Mouse (Mus musculus): Measurements from ENCODE around the gene Cpne6.

Cpne6 gene

GRCm38 (mm10) chr14:55496761-55497448, 13.3 kb upstream of the Cpne6 start:
- in situ Hi-C loops (cut with MboI, MseI): loop anchor here (10.0 kb wide), 1 partner anchor 1078 kb away; the partner anchor contains the start of genes Cenpj and Parp4

- in situ Hi-C loops (cut with MboI, MseI): loop anchor here (10.0 kb wide), 1 partner anchor 1077 kb away; the partner anchor contains the start of genes Cenpj and Parp4
These were observed 12.8 kb upstream of the Cpne6 start for GRCm38 (mm10) chr14:55497449-55497821.

- in situ Hi-C loops (cut with MboI, MseI): no loop called here
These were observed 4.6 kb upstream of the Cpne6 start for GRCm38 (mm10) chr14:55505612-55506011.

GRCm38 (mm10) chr14:55507801-55508200, 2.4 kb upstream of the Cpne6 start:
- in situ Hi-C loops (cut with MboI, MseI): no loop called here

- in situ Hi-C loops (cut with MboI, MseI): no loop called here
These were observed 705 bp upstream of the Cpne6 start for GRCm38 (mm10) chr14:55509540-55509939.

GRCm38 (mm10) chr14:55511037-55511436, 792 bp downstream of the Cpne6 start:
- in situ Hi-C loops (cut with MboI, MseI): no loop called here

- in situ Hi-C loops (cut with MboI, MseI): no loop called here
These were observed 3.7 kb downstream of the Cpne6 start for GRCm38 (mm10) chr14:55513927-55514326.

GRCm38 (mm10) chr14:55515846-55516245, 5.6 kb downstream of the Cpne6 start:
- in situ Hi-C loops (cut with MboI, MseI): no loop called here

GRCm38 (mm10) chr14:55518897-55519296, 8.7 kb downstream of the Cpne6 start:
- in situ Hi-C loops (cut with MboI, MseI): no loop called here

GRCm38 (mm10) chr14:55519604-55520003, 9.4 kb downstream of the Cpne6 start:
- in situ Hi-C loops (cut with MboI, MseI): no loop called here

GRCm38 (mm10) chr14:55520451-55521361, 10.5 kb downstream of the Cpne6 start:
- in situ Hi-C loops (cut with MboI, MseI): no loop called here

GRCm38 (mm10) chr14:55524062-55524461, 13.8 kb downstream of the Cpne6 start:
- in situ Hi-C loops (cut with MboI, MseI): no loop called here

- in situ Hi-C loops (cut with MboI, MseI): no loop called here
These were observed 14.5 kb downstream of the Cpne6 start, which contains the start of gene Nrl for GRCm38 (mm10) chr14:55524785-55525184. Nrl (minus strand) TSS chr14:55524981.

GRCm38 (mm10) chr14:55526674-55527073, 16.4 kb downstream of the Cpne6 start:
- in situ Hi-C loops (cut with MboI, MseI): no loop called here

- in situ Hi-C loops (cut with MboI, MseI): no loop called here
These were observed 17.7 kb downstream of the Cpne6 start for GRCm38 (mm10) chr14:55527940-55528339.

- in situ Hi-C loops (cut with MboI, MseI): no loop called here
These were observed 26.0 kb downstream of the Cpne6 start for GRCm38 (mm10) chr14:55536116-55536745.

- in situ Hi-C loops (cut with MboI, MseI): no loop called here
These were observed 30.0 kb downstream of the Cpne6 start, which contains the start of gene Pck2 for GRCm38 (mm10) chr14:55540067-55540786. Pck2 (plus strand) TSS chr14:55540266.

GRCm38 (mm10) chr14:55540787-55541321, 30.6 kb downstream of the Cpne6 start:
- in situ Hi-C loops (cut with MboI, MseI): no loop called here

GRCm38 (mm10) chr14:55542268-55542667, 32.0 kb downstream of the Cpne6 start:
- in situ Hi-C loops (cut with MboI, MseI): no loop called here

GRCm38 (mm10) chr14:55544334-55544733, 34.1 kb downstream of the Cpne6 start:
- in situ Hi-C loops (cut with MboI, MseI): no loop called here

- in situ Hi-C loops (cut with MboI, MseI): no loop called here
These were observed 39.9 kb downstream of the Cpne6 start for GRCm38 (mm10) chr14:55550191-55550590.
